Mouse (Mus musculus) liver, adult 2 months (tissue): ENCODE data around the gene Ddx60.

Source experiments
- CTCF ChIP-seq: fragments of 200-500 bp; IDR thresholded peaks from 2 replicates; pipeline ENCODE4 v1.5.1; 2011; ENCODE audit warnings: low read depth, low read length, control low read depth
- POLR2A ChIP-seq: fragments of 200-500 bp; IDR thresholded peaks from 2 replicates; pipeline ENCODE4 v1.6.1; 2011; ENCODE audit warnings: low read length, control low read depth; ENCODE audit not compliant: insufficient read depth; ENCODE audit errors: extremely low read depth

- TF ChIP-seq CTCF (peak; percentile 15; the same call in 1 of the 2 replicates), POLR2A (no peak)
Measured at GRCm38 (mm10) chr8:62046809-62047208, 118.9 kb downstream of the Ddx60 start.
